Mouse (Mus musculus) bone marrow, adult 2 months (tissue): ENCODE data around the gene Slc41a2.

Source experiments
- CTCF ChIP-seq: fragments of 200-500 bp; IDR thresholded peaks from 2 replicates; pipeline ENCODE4 v1.5.1; 2011; ENCODE audit warnings: low read length, control low read depth; ENCODE audit not compliant: control insufficient read depth, insufficient read depth
- POLR2A ChIP-seq: fragments of 200-500 bp; IDR thresholded peaks from 2 replicates; pipeline ENCODE4 v1.6.1; 2011; ENCODE audit warnings: low read depth, mild to moderate bottlenecking, control low read depth, low read length, borderline replicate concordance; ENCODE audit not compliant: control insufficient read depth

DNA sequence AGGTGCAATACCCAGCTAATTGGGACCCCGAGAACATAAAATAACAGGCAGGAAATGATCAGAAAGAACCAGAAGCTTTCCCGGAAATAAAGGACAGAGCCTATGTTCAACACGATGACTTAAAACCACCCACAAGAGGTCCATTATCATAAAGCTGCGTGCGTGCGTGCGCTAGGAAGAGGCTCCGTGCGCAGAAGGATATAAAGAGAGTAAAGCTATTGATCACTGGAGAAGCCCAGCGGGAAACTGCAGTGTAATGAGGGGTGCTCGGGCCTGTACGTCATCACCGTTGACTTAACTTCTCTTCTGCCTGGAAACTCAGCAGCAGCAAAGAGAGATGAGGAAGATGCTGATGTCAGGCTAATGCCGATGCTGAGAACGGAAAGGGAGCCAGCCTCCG is 127.6 kb downstream of the Slc41a2 start:
- TF ChIP-seq CTCF (no peak), POLR2A (no peak)
